Mouse (Mus musculus) intestine, postnatal 0 days (tissue): ENCODE measurements at regions not wholly inside any gene's neighbourhood (a gene's known extent, or its start where the extent isn't known, plus 50 kb on each side); places are given as distances from the start of the nearest gene placed in this dataset.
A peak's percentile ranks its signal among the peaks of the same experiment; 100 is the strongest.

Source experiments
- ATAC-seq: fragments of 200-750 bp; cut with Nextera tagmentation; 2 replicates; pipeline ENCODE4 v1.8.0; 2017; ENCODE audit warnings: mild to moderate bottlenecking, moderate TSS enrichment, moderate library complexity
- H3K27ac ChIP-seq: fragments of 300-500 bp; sonication (generic); 2 replicates; pipeline ENCODE4 v1.5.1; 2014; ENCODE audit warnings: mild to moderate bottlenecking, low read depth, low read length, moderate library complexity
- H3K27me3 ChIP-seq: fragments of 300-500 bp; sonication (generic); replicated peaks from 2 replicates; pipeline ENCODE4 v1.6.1; 2014; ENCODE audit warnings: low read length, mixed read lengths; ENCODE audit not compliant: control insufficient read depth, insufficient read depth
- H3K36me3 ChIP-seq: fragments of 300-500 bp; sonication (generic); 2 replicates; pipeline ENCODE4 v1.6.1; 2014; ENCODE audit warnings: mild to moderate bottlenecking, moderate library complexity; ENCODE audit not compliant: control insufficient read depth, insufficient read depth
- H3K4me1 ChIP-seq: fragments of 300-500 bp; sonication (generic); replicated peaks from 2 replicates; pipeline ENCODE4 v1.6.1; 2014; ENCODE audit warnings: antibody characterized with exemption, low read length, mixed read lengths; ENCODE audit not compliant: control insufficient read depth, insufficient read depth
- H3K4me2 ChIP-seq: fragments of 300-500 bp; sonication (generic); replicated peaks from 2 replicates; pipeline ENCODE4 v1.6.1; 2014; ENCODE audit warnings: low read depth, mild to moderate bottlenecking, moderate library complexity
- H3K4me3 ChIP-seq: fragments of 300-500 bp; sonication (generic); 2 replicates; pipeline ENCODE4 v1.5.1; 2014; ENCODE audit warnings: low read depth, low read length
- H3K9ac ChIP-seq: fragments of 300-500 bp; sonication (generic); 2 replicates; pipeline ENCODE4 v1.6.1; 2014; ENCODE audit warnings: mild to moderate bottlenecking, low read depth, low read length
- H3K9me3 ChIP-seq: fragments of 300-500 bp; sonication (generic); 2 replicates; pipeline ENCODE4 v1.6.1; 2016; ENCODE audit warnings: mixed run types; ENCODE audit not compliant: control insufficient read depth
- CTCF ChIP-seq: sonication (generic); IDR thresholded peaks from 2 replicates; pipeline ENCODE4 v1.5.1; 2016; ENCODE audit warnings: low read depth, mild to moderate bottlenecking, control low read depth, antibody characterized with exemption, moderate library complexity
- WGBS: fragments of 180-500 bp; shearing (Covaris S2); extraction: QIAGEN DNeasy Blood & Tissue Kit; methylation state at CpG from one replicate; pipeline ENCODE4 v1.1.7; 2014; 5-methylcytosine and 5-hydroxymethylcytosine counted together

DNA sequence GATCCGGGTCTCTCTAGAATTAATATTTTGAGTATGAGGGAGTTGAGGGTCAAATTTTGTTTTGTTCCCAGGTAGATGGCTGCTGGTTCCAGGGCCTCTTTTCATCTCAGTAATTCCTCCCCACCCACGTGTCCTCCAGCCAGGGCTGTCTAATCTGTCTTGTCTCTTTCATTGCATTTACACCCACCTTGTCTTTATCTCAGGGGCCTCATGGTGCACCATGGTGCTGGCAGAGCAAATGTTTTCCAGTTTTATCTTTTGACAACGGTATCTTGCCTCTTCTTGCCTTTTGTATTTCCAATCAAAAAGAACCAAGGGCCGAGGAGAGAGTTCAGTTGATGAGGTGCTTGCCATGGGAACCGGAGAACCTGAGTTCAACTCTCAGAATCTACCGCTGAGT lies 372.9 kb downstream of the Tbc1d22a start:
- Histone ChIP-seq H3K4me1 (no peaks in the 10 kb centered on the region), H3K27me3 (no peaks in the 10 kb centered on the region), H3K4me2 (no peak overlapping the region), H3K27ac (no peak overlapping the region), H3K36me3 (no peaks in the 10 kb centered on the region), H3K9me3 (no peaks in the 10 kb centered on the region), H3K4me3 (no peak overlapping the region), H3K9ac (no peak overlapping the region)
- TF ChIP-seq CTCF, result no peak
- no peak for ATAC-seq
- 70% methylated on average over 6 of the region's 6 CpGs for WGBS

GRCm38 (mm10) chr15:86590033-86590432 lies 375.8 kb downstream of the Tbc1d22a start:
- Histone ChIP-seq H3K36me3 (no peaks in the 10 kb centered on the region), H3K9me3 (no peaks in the 10 kb centered on the region), H3K4me3 (no peak overlapping the region), H3K4me1 (no peaks in the 10 kb centered on the region), H3K9ac (no peak overlapping the region), H3K27ac (no peak overlapping the region), H3K27me3 (no peaks in the 10 kb centered on the region), H3K4me2 (no peak overlapping the region)
- 75% methylated on average over 7 of the region's 7 CpGs for WGBS
- ATAC-seq, result no peak
- TF ChIP-seq CTCF, result no peak

DNA sequence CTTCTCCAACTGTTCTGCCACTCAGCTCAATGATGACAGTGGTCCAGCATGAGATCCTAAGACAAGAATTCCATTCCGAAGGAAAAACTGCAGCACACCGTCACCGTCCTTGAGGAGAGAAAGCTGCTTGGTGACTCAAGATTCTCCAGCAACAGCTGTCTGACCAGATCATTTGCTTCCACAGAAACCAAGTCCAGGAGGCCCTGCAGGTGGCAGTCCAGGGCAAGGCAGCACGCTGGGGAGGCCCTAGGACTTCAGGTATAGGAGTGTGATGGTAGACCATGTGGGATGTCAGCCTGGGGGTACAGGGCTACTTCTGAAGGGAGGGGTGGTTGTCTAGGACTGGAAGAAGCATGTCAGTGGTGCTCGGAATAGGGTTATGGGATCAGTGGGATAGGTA lies 376.6 kb downstream of the Tbc1d22a start:
- no peaks in the 10 kb centered on the region for H3K9me3 ChIP-seq
- 66% methylated on average over 5 of the region's 5 CpGs for WGBS
- no peak overlapping the region for H3K4me3 ChIP-seq
- no peaks in the 10 kb centered on the region for H3K36me3 ChIP-seq
- no peak for ATAC-seq
- H3K27me3 ChIP-seq, result no peaks in the 10 kb centered on the region
- TF ChIP-seq CTCF, result peak; percentile 41
- H3K9ac ChIP-seq, result no peak overlapping the region
- H3K4me1 ChIP-seq, result no peaks in the 10 kb centered on the region
- no peak overlapping the region for H3K27ac ChIP-seq
- no peak overlapping the region for H3K4me2 ChIP-seq

DNA sequence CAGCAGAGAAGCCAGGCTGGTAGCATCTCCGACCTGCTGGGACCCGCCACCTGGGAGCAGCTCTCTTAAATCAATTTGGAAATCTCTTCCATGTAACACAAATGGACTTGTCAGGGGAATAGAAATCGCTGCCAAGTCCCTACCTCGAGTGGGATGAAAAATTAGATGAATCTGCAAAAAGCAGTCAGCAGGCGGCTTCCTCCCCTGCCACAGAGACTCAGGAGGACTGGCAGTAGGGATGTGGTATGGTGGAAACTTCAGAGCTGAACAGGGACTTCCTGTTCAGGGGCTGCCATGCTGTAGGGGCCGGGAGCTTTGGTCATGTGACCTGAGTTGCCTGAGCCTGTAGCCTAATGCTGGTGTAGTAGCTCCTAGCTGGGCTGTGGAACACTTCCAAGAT lies 379.1 kb downstream of the Tbc1d22a start:
- Histone ChIP-seq H3K9ac (no peak overlapping the region), H3K9me3 (no peaks in the 10 kb centered on the region), H3K4me2 (no peak overlapping the region), H3K4me1 (no peaks in the 10 kb centered on the region), H3K27me3 (no peaks in the 10 kb centered on the region), H3K27ac (no peak overlapping the region), H3K36me3 (no peaks in the 10 kb centered on the region), H3K4me3 (no peak overlapping the region)
- 47% methylated on average over 6 of the region's 6 CpGs for WGBS
- no peak for TF ChIP-seq CTCF
- ATAC-seq, result no peak

DNA sequence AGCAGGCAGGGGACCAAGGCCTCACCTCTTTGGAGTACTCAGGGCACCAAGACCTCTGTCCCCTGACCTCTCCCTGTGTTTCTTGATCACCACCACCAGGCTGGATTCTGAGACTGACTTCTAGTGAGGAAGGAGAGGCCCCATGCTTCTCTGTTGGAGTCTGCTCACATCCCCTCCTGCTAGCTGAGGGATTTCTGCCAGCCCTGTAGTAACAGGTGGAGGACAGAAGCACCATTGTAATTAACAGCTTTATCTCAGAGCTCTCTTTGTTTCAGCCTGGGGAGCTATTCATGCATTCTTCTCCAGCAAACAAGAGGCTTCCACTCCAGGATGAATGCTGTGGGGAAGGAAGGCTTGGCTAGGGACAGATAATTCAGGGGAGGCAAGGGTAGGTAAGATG lies 392.2 kb downstream of the Tbc1d22a start:
- ATAC-seq, result no peak
- no peak overlapping the region for H3K4me3 ChIP-seq
- H3K4me1 ChIP-seq, result no peaks in the 10 kb centered on the region
- H3K9ac ChIP-seq, result no peak overlapping the region
- no peak overlapping the region for H3K4me2 ChIP-seq
- no peak overlapping the region for H3K27ac ChIP-seq
- no peaks in the 10 kb centered on the region for H3K9me3 ChIP-seq
- no peaks in the 10 kb centered on the region for H3K36me3 ChIP-seq
- H3K27me3 ChIP-seq, result no peaks in the 10 kb centered on the region
- no peak for TF ChIP-seq CTCF

- H3K27ac ChIP-seq, result no peak overlapping the region
- 81% methylated on average over 6 of the region's 6 CpGs for WGBS
Observed at GRCm38 (mm10) chr15:86609692-86610091, 395.4 kb downstream of the Tbc1d22a start.

DNA sequence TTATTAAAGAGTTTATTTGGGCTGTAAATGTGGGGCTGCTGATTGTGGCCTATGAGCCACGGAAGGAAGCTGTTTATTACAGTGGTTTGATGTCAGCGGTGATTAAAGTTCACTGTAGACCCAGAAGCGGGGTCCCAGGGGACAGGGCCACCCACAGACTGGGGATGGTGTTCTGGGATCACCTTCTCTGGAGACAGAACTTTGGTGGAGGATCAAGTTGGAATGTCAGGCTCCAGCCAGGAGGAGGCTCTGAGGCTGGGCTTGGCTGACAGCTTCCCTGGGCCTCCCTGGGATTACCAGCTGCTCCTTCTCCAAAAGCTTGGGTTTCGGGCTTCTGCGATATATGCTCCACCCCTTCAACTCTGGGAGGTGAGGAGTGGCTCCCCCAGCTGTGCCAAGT lies 417.1 kb downstream of the Tbc1d22a start:
- ATAC-seq, result no peak
- H3K27me3 ChIP-seq, result no peaks in the 10 kb centered on the region
- H3K27ac ChIP-seq, result no peak overlapping the region
- H3K9ac ChIP-seq, result no peak overlapping the region
- TF ChIP-seq CTCF, result no peak
- H3K4me1 ChIP-seq, result no peaks in the 10 kb centered on the region
- no peaks in the 10 kb centered on the region for H3K36me3 ChIP-seq
- no peaks in the 10 kb centered on the region for H3K9me3 ChIP-seq
- no peak overlapping the region for H3K4me2 ChIP-seq
- H3K4me3 ChIP-seq, result no peak overlapping the region
- 56% methylated on average over 5 of the region's 5 CpGs for WGBS

More at GRCm38 (mm10) chr15:86609692-86610091, 395.4 kb downstream of the Tbc1d22a start:
- no peaks in the 10 kb centered on the region for H3K9me3 ChIP-seq
- no peak for TF ChIP-seq CTCF
- H3K9ac ChIP-seq, result no peak overlapping the region
- H3K36me3 ChIP-seq, result no peaks in the 10 kb centered on the region
- no peak overlapping the region for H3K4me3 ChIP-seq
- no peaks in the 10 kb centered on the region for H3K27me3 ChIP-seq
- no peak for ATAC-seq
- no peaks in the 10 kb centered on the region for H3K4me1 ChIP-seq
- H3K4me2 ChIP-seq, result no peak overlapping the region
